Mouse (Mus musculus) forebrain, embryonic 13.5 days (tissue): ENCODE data around the gene Slc6a6. TPM values are rescaled to one million over a fixed set of nuclear protein-coding genes. Genes with fewer than 3 reads are reported as not detected.

Experiments
- ATAC-seq: fragments of 200-750 bp; cut with Nextera tagmentation; 2 replicates; pipeline ENCODE4 v1.8.0; 2017
- H3K27ac ChIP-seq: fragments of 300-500 bp; sonication (generic); 2 replicates; pipeline ENCODE4 v1.5.1; 2015; ENCODE audit warnings: inconsistent platforms, mild to moderate bottlenecking, moderate library complexity
- H3K27me3 ChIP-seq: fragments of 300-500 bp; sonication (generic); 2 replicates; pipeline ENCODE4 v1.6.1; 2015; ENCODE audit warnings: mild to moderate bottlenecking, inconsistent platforms
- H3K36me3 ChIP-seq: fragments of 300-500 bp; sonication (generic); 2 replicates; pipeline ENCODE4 v1.6.1; 2015; ENCODE audit warnings: mild to moderate bottlenecking, inconsistent platforms; ENCODE audit not compliant: poor library complexity, severe bottlenecking
- H3K4me1 ChIP-seq: fragments of 300-500 bp; sonication (generic); 2 replicates; pipeline ENCODE4 v1.6.1; 2015; ENCODE audit warnings: inconsistent platforms
- H3K4me2 ChIP-seq: fragments of 300-500 bp; sonication (generic); 2 replicates; pipeline ENCODE4 v1.6.1; 2015; ENCODE audit warnings: inconsistent platforms, mild to moderate bottlenecking, moderate library complexity
- H3K4me3 ChIP-seq: fragments of 300-500 bp; sonication (generic); 2 replicates; pipeline ENCODE4 v1.5.1; 2015; ENCODE audit warnings: mild to moderate bottlenecking, inconsistent platforms
- H3K9ac ChIP-seq: fragments of 300-500 bp; sonication (generic); 2 replicates; pipeline ENCODE4 v1.6.1; 2015; ENCODE audit warnings: mild to moderate bottlenecking, inconsistent platforms
- H3K9me3 ChIP-seq: fragments of 300-500 bp; sonication (generic); replicated peaks from 2 replicates; pipeline ENCODE4 v1.6.1; 2016; ENCODE audit warnings: inconsistent platforms
- WGBS: fragments of 180-500 bp; shearing (Covaris S2); methylation state at CpG from one replicate; pipeline ENCODE4 v1.1.7; 2015; 5-methylcytosine and 5-hydroxymethylcytosine counted together
- polyA plus RNA-seq: library from polyadenylated mRNA; unstranded; fragments of >200 nt; fragmentation: Nextera tagmentation; extraction: Ambion mirVana; gene quantifications from 2 replicates; pipeline ENCODE4 v1.2.1, GENCODE M21; 2015

Slc6a6 gene
- polyA plus RNA-seq = 68.2 and 73.1 TPM in 2 replicates

- ATAC-seq = peak; percentile 88
- H3K9me3 ChIP-seq = no peaks in the 10 kb centered on the region
- H3K4me3 ChIP-seq = peak within 1 kb of the TSS; percentile 91
- peak within 1 kb of the TSS; percentile 85 for H3K4me2 ChIP-seq
- H3K27ac ChIP-seq = peak within 1 kb of the TSS; percentile 94
- H3K36me3 ChIP-seq = no peaks in the 10 kb centered on the region
- under 1% methylated on average over 48 of the region's 69 CpGs for WGBS
- peaks cover 54% of the 10 kb centered on the region for H3K4me1 ChIP-seq
- peak within 1 kb of the TSS; percentile 94 for H3K9ac ChIP-seq
- no peaks in the 10 kb centered on the region for H3K27me3 ChIP-seq
Measured at GRCm38 (mm10) chr6:91683602-91684473, at the start of gene Slc6a6. Gene Slc6a6, plus strand, starts transcription at chr6:91684053.

GRCm38 (mm10) chr6:91634417-91634816 is 49.4 kb upstream of the Slc6a6 start:
- no peak overlapping the region for H3K27ac ChIP-seq
- no peaks in the 10 kb centered on the region for H3K27me3 ChIP-seq
- H3K4me1 ChIP-seq = no peaks in the 10 kb centered on the region
- H3K36me3 ChIP-seq = no peaks in the 10 kb centered on the region
- ATAC-seq = no peak
- H3K4me2 ChIP-seq = no peak overlapping the region
- 0 out of 2 replicates have a peak, but pooled peaks cover 4% of the 10 kb centered on the region for H3K9me3 ChIP-seq
- no peak overlapping the region for H3K4me3 ChIP-seq
- WGBS = 84% methylated on average over 2 of the region's 2 CpGs
- no peak overlapping the region for H3K9ac ChIP-seq

GRCm38 (mm10) chr6:91634876-91635275 is 49.0 kb upstream of the Slc6a6 start:
- no peaks in the 10 kb centered on the region for H3K4me1 ChIP-seq
- no peak overlapping the region for H3K4me3 ChIP-seq
- H3K9ac ChIP-seq = no peak overlapping the region
- no peak for ATAC-seq
- no peaks in the 10 kb centered on the region for H3K36me3 ChIP-seq
- 74% methylated on average over 2 of the region's 2 CpGs for WGBS
- H3K9me3 ChIP-seq = 0 out of 2 replicates have a peak, but pooled peaks cover 4% of the 10 kb centered on the region
- H3K27me3 ChIP-seq = no peaks in the 10 kb centered on the region
- no peak overlapping the region for H3K27ac ChIP-seq
- H3K4me2 ChIP-seq = no peak overlapping the region

GRCm38 (mm10) chr6:91638204-91638995 is 45.5 kb upstream of the Slc6a6 start:
- 36% methylated on average over 9 of the region's 9 CpGs for WGBS
- no peak overlapping the region for H3K4me3 ChIP-seq
- H3K9ac ChIP-seq = no peak overlapping the region
- H3K27me3 ChIP-seq = no peaks in the 10 kb centered on the region
- H3K4me1 ChIP-seq = no peaks in the 10 kb centered on the region
- H3K36me3 ChIP-seq = no peaks in the 10 kb centered on the region
- no peak overlapping the region for H3K27ac ChIP-seq
- H3K4me2 ChIP-seq = no peak overlapping the region
- H3K9me3 ChIP-seq = no peaks in the 10 kb centered on the region
- ATAC-seq = no peak

- Histone ChIP-seq H3K27ac (no peak overlapping the region), H3K27me3 (no peaks in the 10 kb centered on the region), H3K9me3 (no peaks in the 10 kb centered on the region), H3K9ac (no peak overlapping the region), H3K36me3 (no peaks in the 10 kb centered on the region), H3K4me3 (no peak overlapping the region), H3K4me2 (no peak overlapping the region), H3K4me1 (peaks cover 19% of the 10 kb centered on the region)
- ATAC-seq = no peak
- WGBS = 83% methylated on average over 5 of the region's 5 CpGs
Measured at GRCm38 (mm10) chr6:91643011-91643410, 40.8 kb upstream of the Slc6a6 start.

- Histone ChIP-seq H3K9ac (no peak overlapping the region), H3K9me3 (no peaks in the 10 kb centered on the region), H3K27me3 (no peaks in the 10 kb centered on the region), H3K36me3 (no peaks in the 10 kb centered on the region), H3K27ac (no peak overlapping the region), H3K4me2 (no peak overlapping the region), H3K4me1 (peaks cover 19% of the 10 kb centered on the region), H3K4me3 (no peak overlapping the region)
- WGBS = 91% methylated on average over 2 of the region's 2 CpGs
- no peak for ATAC-seq
Measured at GRCm38 (mm10) chr6:91643416-91643921, 40.4 kb upstream of the Slc6a6 start.

- no peaks in the 10 kb centered on the region for H3K27me3 ChIP-seq
- H3K4me2 ChIP-seq = no peak overlapping the region
- WGBS = 28% methylated on average over 10 of the region's 10 CpGs
- no peaks in the 10 kb centered on the region for H3K36me3 ChIP-seq
- ATAC-seq = peak; percentile 50
- H3K4me1 ChIP-seq = peaks cover 19% of the 10 kb centered on the region
- H3K27ac ChIP-seq = no peak overlapping the region
- no peak overlapping the region for H3K4me3 ChIP-seq
- no peak overlapping the region for H3K9ac ChIP-seq
- H3K9me3 ChIP-seq = no peaks in the 10 kb centered on the region
Measured at GRCm38 (mm10) chr6:91646019-91646418, 37.8 kb upstream of the Slc6a6 start.

GRCm38 (mm10) chr6:91646822-91647221 is 37.0 kb upstream of the Slc6a6 start:
- H3K9ac ChIP-seq = no peak overlapping the region
- no peaks in the 10 kb centered on the region for H3K36me3 ChIP-seq
- H3K4me3 ChIP-seq = no peak overlapping the region
- no peak overlapping the region for H3K27ac ChIP-seq
- 76% methylated on average over 4 of the region's 4 CpGs for WGBS
- peaks cover 19% of the 10 kb centered on the region for H3K4me1 ChIP-seq
- ATAC-seq = no peak
- no peaks in the 10 kb centered on the region for H3K9me3 ChIP-seq
- H3K4me2 ChIP-seq = no peak overlapping the region
- no peaks in the 10 kb centered on the region for H3K27me3 ChIP-seq

- H3K4me1 ChIP-seq = peaks cover 19% of the 10 kb centered on the region
- no peak overlapping the region for H3K9ac ChIP-seq
- peak; percentile 55; the same call in 1 of the 2 replicates for ATAC-seq
- H3K36me3 ChIP-seq = no peaks in the 10 kb centered on the region
- H3K4me3 ChIP-seq = no peak overlapping the region
- no peak overlapping the region for H3K4me2 ChIP-seq
- no peak overlapping the region for H3K27ac ChIP-seq
- no peaks in the 10 kb centered on the region for H3K27me3 ChIP-seq
- 73% methylated on average over 9 of the region's 9 CpGs for WGBS
- no peaks in the 10 kb centered on the region for H3K9me3 ChIP-seq
Measured at GRCm38 (mm10) chr6:91647385-91647791, 36.5 kb upstream of the Slc6a6 start.

- Histone ChIP-seq H3K36me3 (no peaks in the 10 kb centered on the region), H3K27me3 (no peaks in the 10 kb centered on the region), H3K4me1 (peaks cover 19% of the 10 kb centered on the region), H3K9me3 (no peaks in the 10 kb centered on the region), H3K4me2 (no peak overlapping the region), H3K4me3 (no peak overlapping the region), H3K27ac (no peak overlapping the region), H3K9ac (no peak overlapping the region)
- WGBS = 83% methylated on average over 9 of the region's 9 CpGs
- ATAC-seq = no peak
Measured at GRCm38 (mm10) chr6:91650255-91650654, 33.6 kb upstream of the Slc6a6 start.

GRCm38 (mm10) chr6:91652296-91652695 is 31.6 kb upstream of the Slc6a6 start:
- no peak for ATAC-seq

GRCm38 (mm10) chr6:91655244-91655643 is 28.6 kb upstream of the Slc6a6 start:
- Histone ChIP-seq H3K4me3 (no peak overlapping the region), H3K27ac (no peak overlapping the region), H3K4me1 (no peaks in the 10 kb centered on the region), H3K9me3 (no peaks in the 10 kb centered on the region), H3K9ac (no peak overlapping the region), H3K4me2 (no peak overlapping the region), H3K27me3 (no peaks in the 10 kb centered on the region), H3K36me3 (no peaks in the 10 kb centered on the region)
- 44% methylated on average over 3 of the region's 3 CpGs for WGBS
- ATAC-seq = no peak

More at GRCm38 (mm10) chr6:91652296-91652695, 31.6 kb upstream of the Slc6a6 start:
- H3K4me3 ChIP-seq = no peak overlapping the region
- H3K9me3 ChIP-seq = no peaks in the 10 kb centered on the region
- no peaks in the 10 kb centered on the region for H3K36me3 ChIP-seq
- WGBS = 83% methylated on average over 3 of the region's 3 CpGs
- H3K27me3 ChIP-seq = no peaks in the 10 kb centered on the region
- no peak overlapping the region for H3K4me2 ChIP-seq
- no peak overlapping the region for H3K27ac ChIP-seq
- peaks cover 2% of the 10 kb centered on the region for H3K4me1 ChIP-seq
- no peak overlapping the region for H3K9ac ChIP-seq
